Mouse (Mus musculus): Measurements from ENCODE around the gene Kif6. TPM values are rescaled to one million over a fixed set of nuclear protein-coding genes. Genes with fewer than 3 reads are reported as not detected.

Kif6 gene
- polyA plus RNA-seq, 1 experiment from 2014 or later, result 3.2 TPM

DNA sequence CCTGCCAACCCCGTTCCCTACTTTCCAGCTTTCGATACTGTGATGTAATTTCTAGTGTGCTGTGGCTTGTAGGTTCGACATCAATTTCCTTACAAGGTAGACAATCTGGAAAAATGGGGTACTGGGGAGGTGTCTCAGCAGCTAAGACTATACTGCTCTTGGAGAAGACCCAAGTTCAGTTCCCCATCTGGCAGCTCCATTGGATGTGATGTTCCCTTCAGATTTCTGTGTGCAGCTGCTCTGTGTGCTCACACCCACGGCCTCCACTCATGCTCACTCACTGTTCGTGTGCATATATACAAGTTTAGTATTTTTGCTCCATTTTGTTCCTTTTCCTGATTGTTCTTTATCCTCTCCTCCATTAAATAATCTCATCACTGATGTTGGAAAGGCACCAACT, 51.8 kb downstream of the Kif6 start:
- H3K36me3 ChIP-seq, result no peaks in the 10 kb centered on the region
- no peak overlapping the region for H3K9ac ChIP-seq
- WGBS, result 91% methylated on average over 5 of the region's 5 CpGs
- no peaks in the 10 kb centered on the region for H3K9me3 ChIP-seq
- ATAC-seq (ENCODE audit: insufficient number of reproducible peaks, insufficient read depth, low FRiP score, low TSS enrichment, low read depth), result no peak
- H3K4me1 ChIP-seq, result no peaks in the 10 kb centered on the region; the same call in 1 of the 2 replicates
- H3K27ac ChIP-seq, result no peak overlapping the region
- no peak overlapping the region for H3K4me3 ChIP-seq
- no peaks in the 10 kb centered on the region for H3K27me3 ChIP-seq
- H3K4me2 ChIP-seq, result no peak overlapping the region

GRCm38 (mm10) chr17:49668296-49668695, 53.4 kb downstream of the Kif6 start:
- Histone ChIP-seq H3K4me2 (no peak overlapping the region), H3K9ac (no peak overlapping the region), H3K36me3 (no peaks in the 10 kb centered on the region), H3K9me3 (no peaks in the 10 kb centered on the region), H3K4me1 (peaks cover 10% of the 10 kb centered on the region), H3K27ac (no peak overlapping the region), H3K4me3 (no peak overlapping the region), H3K27me3 (no peaks in the 10 kb centered on the region)
- WGBS, result 81% methylated on average over 6 of the region's 6 CpGs
- ATAC-seq (ENCODE audit: insufficient number of reproducible peaks, insufficient read depth, low FRiP score, low TSS enrichment, low read depth), result no peak

GRCm38 (mm10) chr17:49671921-49672339, 57.0 kb downstream of the Kif6 start:
- WGBS, result 35% methylated on average over 6 of the region's 6 CpGs
- H3K36me3 ChIP-seq, result no peaks in the 10 kb centered on the region
- H3K4me3 ChIP-seq, result no peak overlapping the region
- H3K9me3 ChIP-seq, result no peaks in the 10 kb centered on the region
- peaks cover 19% of the 10 kb centered on the region for H3K4me1 ChIP-seq
- H3K9ac ChIP-seq, result no peak overlapping the region
- H3K27ac ChIP-seq, result 0 out of 2 replicates have a peak overlapping the region, but pooled peaks have one; percentile 58
- H3K27me3 ChIP-seq, result no peaks in the 10 kb centered on the region
- 0 out of 2 replicates have a peak, but pooled peaks have one; percentile 56 for ATAC-seq (ENCODE audit: insufficient number of reproducible peaks, insufficient read depth, low FRiP score, low TSS enrichment, low read depth)
- no peak overlapping the region for H3K4me2 ChIP-seq

- WGBS, result 72% methylated on average over 5 of the region's 5 CpGs
- no peak overlapping the region for H3K27ac ChIP-seq
- no peak overlapping the region for H3K4me2 ChIP-seq
Observed at GRCm38 (mm10) chr17:49672421-49672820, 57.5 kb downstream of the Kif6 start.

GRCm38 (mm10) chr17:49675629-49676028, 60.7 kb downstream of the Kif6 start:
- H3K4me3 ChIP-seq, result 0 out of 2 replicates have a peak overlapping the region, but pooled peaks have one; percentile 11
- no peaks in the 10 kb centered on the region for H3K27me3 ChIP-seq
- H3K4me2 ChIP-seq, result peak overlapping the region; percentile 42
- H3K9me3 ChIP-seq, result no peaks in the 10 kb centered on the region
- ATAC-seq (ENCODE audit: insufficient number of reproducible peaks, insufficient read depth, low FRiP score, low TSS enrichment, low read depth), result no peak
- WGBS, result 32% methylated on average over 4 of the region's 4 CpGs
- H3K9ac ChIP-seq, result 0 out of 2 replicates have a peak overlapping the region, but pooled peaks have one; percentile 17
- H3K27ac ChIP-seq, result peak overlapping the region; percentile 68
- peaks cover 19% of the 10 kb centered on the region for H3K4me1 ChIP-seq
- no peaks in the 10 kb centered on the region for H3K36me3 ChIP-seq

More at GRCm38 (mm10) chr17:49672421-49672820, 57.5 kb downstream of the Kif6 start:
- H3K36me3 ChIP-seq, result no peaks in the 10 kb centered on the region
- H3K4me1 ChIP-seq, result peaks cover 19% of the 10 kb centered on the region
- no peaks in the 10 kb centered on the region for H3K27me3 ChIP-seq
- H3K9ac ChIP-seq, result no peak overlapping the region
- 0 out of 2 replicates have a peak, but pooled peaks have one; percentile 20 for ATAC-seq (ENCODE audit: insufficient number of reproducible peaks, insufficient read depth, low FRiP score, low TSS enrichment, low read depth)
- H3K4me3 ChIP-seq, result no peak overlapping the region
- no peaks in the 10 kb centered on the region for H3K9me3 ChIP-seq

DNA sequence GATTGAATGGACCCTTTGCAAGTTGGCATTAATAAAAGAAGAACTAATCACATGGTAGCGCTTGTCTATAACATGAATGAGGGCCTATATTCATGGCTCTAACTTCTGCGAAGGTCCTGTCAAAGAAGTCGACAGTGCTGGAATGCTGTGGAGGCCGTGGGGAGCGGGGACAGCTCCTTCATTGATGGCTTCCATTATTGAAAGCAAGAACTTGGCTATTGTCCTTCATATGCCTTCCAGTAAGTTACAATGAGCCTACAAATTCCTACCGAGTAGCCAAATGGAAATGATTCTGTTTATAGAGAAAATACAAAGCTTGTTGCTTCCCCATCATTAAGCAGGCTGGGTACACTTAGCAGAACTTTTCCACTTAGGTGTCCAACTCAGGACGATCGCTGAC, 66.5 kb downstream of the Kif6 start:
- no peaks in the 10 kb centered on the region for H3K27me3 ChIP-seq
- no peak overlapping the region for H3K27ac ChIP-seq
- H3K4me2 ChIP-seq, result no peak overlapping the region
- no peaks in the 10 kb centered on the region for H3K9me3 ChIP-seq
- peaks cover 9% of the 10 kb centered on the region; the same call in 1 of the 2 replicates for H3K4me1 ChIP-seq
- H3K9ac ChIP-seq, result no peak overlapping the region
- no peak for ATAC-seq (ENCODE audit: insufficient number of reproducible peaks, insufficient read depth, low FRiP score, low TSS enrichment, low read depth)
- 71% methylated on average over 8 of the region's 8 CpGs for WGBS
- H3K4me3 ChIP-seq, result no peak overlapping the region
- no peaks in the 10 kb centered on the region for H3K36me3 ChIP-seq

- Histone ChIP-seq H3K27ac (no peak overlapping the region), H3K27me3 (no peaks in the 10 kb centered on the region), H3K9ac (no peak overlapping the region), H3K4me1 (peaks cover 9% of the 10 kb centered on the region; the same call in 1 of the 2 replicates), H3K4me3 (no peak overlapping the region), H3K36me3 (no peaks in the 10 kb centered on the region), H3K9me3 (no peaks in the 10 kb centered on the region), H3K4me2 (no peak overlapping the region)
- ATAC-seq (ENCODE audit: insufficient number of reproducible peaks, insufficient read depth, low FRiP score, low TSS enrichment, low read depth), result 0 out of 2 replicates have a peak, but pooled peaks have one; percentile 26
- 13% methylated on average over 2 of the region's 2 CpGs for WGBS
Observed at GRCm38 (mm10) chr17:49684146-49684545, 69.2 kb downstream of the Kif6 start.

GRCm38 (mm10) chr17:49690607-49691454, 75.9 kb downstream of the Kif6 start:
- Histone ChIP-seq H3K4me1 (peaks cover 5% of the 10 kb centered on the region), H3K9ac (no peak overlapping the region), H3K4me2 (no peak overlapping the region), H3K27ac (no peak overlapping the region), H3K9me3 (no peaks in the 10 kb centered on the region), H3K4me3 (no peak overlapping the region), H3K36me3 (no peaks in the 10 kb centered on the region), H3K27me3 (no peaks in the 10 kb centered on the region)
- no peak for ATAC-seq (ENCODE audit: insufficient number of reproducible peaks, insufficient read depth, low FRiP score, low TSS enrichment, low read depth)
- 64% methylated on average over 10 of the region's 10 CpGs for WGBS

- Histone ChIP-seq H3K27ac (no peak overlapping the region), H3K4me3 (no peak overlapping the region), H3K27me3 (no peaks in the 10 kb centered on the region), H3K9me3 (no peaks in the 10 kb centered on the region), H3K36me3 (no peaks in the 10 kb centered on the region), H3K9ac (no peak overlapping the region), H3K4me2 (no peak overlapping the region), H3K4me1 (peaks cover 5% of the 10 kb centered on the region)
- no peak for ATAC-seq (ENCODE audit: insufficient number of reproducible peaks, insufficient read depth, low FRiP score, low TSS enrichment, low read depth)
- WGBS, result 77% methylated on average over 9 of the region's 9 CpGs
Observed at GRCm38 (mm10) chr17:49691455-49691805, 76.5 kb downstream of the Kif6 start.

- no peak overlapping the region for H3K27ac ChIP-seq
- no peak for ATAC-seq (ENCODE audit: insufficient number of reproducible peaks, insufficient read depth, low FRiP score, low TSS enrichment, low read depth)
- no peaks in the 10 kb centered on the region for H3K9me3 ChIP-seq
- no peaks in the 10 kb centered on the region for H3K27me3 ChIP-seq
- H3K4me3 ChIP-seq, result no peak overlapping the region
- H3K9ac ChIP-seq, result no peak overlapping the region
- H3K36me3 ChIP-seq, result no peaks in the 10 kb centered on the region
- WGBS, result 83% methylated on average over 5 of the region's 5 CpGs
- H3K4me2 ChIP-seq, result no peak overlapping the region
- peaks cover 5% of the 10 kb centered on the region for H3K4me1 ChIP-seq
Observed at GRCm38 (mm10) chr17:49693206-49693605, 78.3 kb downstream of the Kif6 start.

DNA sequence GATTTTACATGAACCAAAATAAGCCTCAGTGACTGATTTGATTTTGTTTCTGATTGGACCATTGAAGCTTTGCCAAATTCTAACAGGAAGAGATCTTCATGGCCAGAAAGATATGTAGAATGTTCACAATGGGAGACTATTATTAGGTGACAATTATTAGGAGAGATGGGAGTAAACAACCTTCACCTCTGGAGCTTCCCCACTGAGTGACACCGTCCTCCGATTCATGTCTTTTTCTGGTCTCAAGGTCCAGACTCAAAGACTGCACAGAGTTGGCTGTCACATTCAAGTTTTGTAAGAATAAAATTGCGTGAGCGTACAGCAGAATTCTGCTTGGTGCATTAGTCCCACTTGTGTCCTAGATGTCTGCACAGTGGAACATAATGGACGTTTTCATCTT, 82.3 kb downstream of the Kif6 start:
- no peaks in the 10 kb centered on the region for H3K36me3 ChIP-seq
- WGBS, result 86% methylated on average over 5 of the region's 5 CpGs
- no peak overlapping the region for H3K9ac ChIP-seq
- no peak overlapping the region for H3K4me3 ChIP-seq
- H3K9me3 ChIP-seq, result no peaks in the 10 kb centered on the region
- H3K4me2 ChIP-seq, result no peak overlapping the region
- ATAC-seq (ENCODE audit: insufficient number of reproducible peaks, insufficient read depth, low FRiP score, low TSS enrichment, low read depth), result no peak
- no peak overlapping the region for H3K27ac ChIP-seq
- no peaks in the 10 kb centered on the region for H3K27me3 ChIP-seq
- H3K4me1 ChIP-seq, result no peaks in the 10 kb centered on the region
